In genomic region chr19:44000720-44001119, GRCm38 (mm10) we compare ENCODE assay signal across 21 mouse cellular contexts. TPM values are rescaled to one million over a fixed set of nuclear protein-coding genes. Genes with fewer than 3 reads are reported as not detected.
DNase-seq lines count a peak whose midpoint lies in the region; ATAC-seq lines count a peak whose summit lies in the region.
"Had no signal": no experiment of that assay in that cellular context is flagged by ENCODE, and none has a peak within 500 bp of the region (broad histone marks: within the 10 kb centered on the region; RNA-seq: fewer than 3 reads in every experiment).

No protein-coding gene starts in this region.

- intact Hi-C loops in left cerebral cortex, postnatal 4 days (cut with DNase I) = no loop called here

- no peak for DNase-seq in frontal cortex, postnatal 36 days (ENCODE audit: low spot score in 2 of 2)
- DNase-seq in left cerebral cortex, adult 11 months (ENCODE audit: low spot score) = peak; percentile 39
- DNase-seq in left cerebral cortex, postnatal 4 days = no peak
- DNase-seq in right cerebral cortex, adult 18-20 months = peak; percentile 63
- no peak for DNase-seq in right cerebral cortex, postnatal 25 days
- no peak for DNase-seq in cerebellum, postnatal 4 days (ENCODE audit: low spot score in 2 of 2)
- DNase-seq: adrenal gland, adult 8-10 months; adrenal gland, postnatal 36 days; B cell, adult 2 months; cerebellum, adult 11 months; cerebellum, adult 8-10 months; cerebellum, postnatal 14 days; gastrocnemius, postnatal 36 days; heart, adult 18-20 months; heart, postnatal 10 days; heart, postnatal 4 days had no signal

- peak; percentile 34; the same call in 1 of the 2 replicates for ATAC-seq in frontal cortex, adult (ENCODE audit: low TSS enrichment)
- ATAC-seq: CD4-positive, CD25-positive, alpha-beta regulatory T cell, adult 4 months; forebrain, embryonic 16.5 days; hindbrain, embryonic 16.5 days had no signal

RNA-seq across cellular contexts. Expression of gene Cpn1, which starts 14.4 kb away (rescaled TPM):
- under 1 TPM in 1 of 2 experiments, not detected in 1; 0.18 TPM for total RNA-seq in left cerebral cortex, postnatal 4 days (2021)
- total RNA-seq: G1E; gastrocnemius, postnatal 36 days; heart, adult 18-20 months; heart, postnatal 10 days; heart, postnatal 4 days had no signal

RNA-seq across cellular contexts. Expression of gene Cyp2c23, which starts 28.3 kb away (rescaled TPM):
- not detected for total RNA-seq in left cerebral cortex, postnatal 4 days (2021)
- total RNA-seq: heart, postnatal 4 days had no signal

Comparison
In these comparisons a context has a peak if more than half of its experiments do, and no peak if none do; other contexts are left out.
1. DNase-seq: peak in left cerebral cortex, adult 11 months (single experiment) and right cerebral cortex, adult 18-20 months (single experiment); none in frontal cortex, postnatal 36 days (0 of 2), left cerebral cortex, postnatal 4 days (single experiment), right cerebral cortex, postnatal 25 days (single experiment) and cerebellum, postnatal 4 days (0 of 2).